Mouse (Mus musculus): ENCODE measurements at regions not wholly inside any gene's neighbourhood (a gene's known extent, or its start where the extent isn't known, plus 50 kb on each side); places are given as distances from the start of the nearest gene placed in this dataset.
A peak's percentile ranks its signal among the peaks of the same experiment; 100 is the strongest.

- DNase-seq (ENCODE audit: low spot score), result no peak
Measured at GRCm38 (mm10) chr4:58728641-58729040, 58.9 kb downstream of the Olfr267 start.

- no peak for DNase-seq (ENCODE audit: low spot score)
Measured at GRCm38 (mm10) chr4:58726424-58726823, 61.1 kb downstream of the Olfr267 start.

GRCm38 (mm10) chr4:58722772-58723171, 64.7 kb downstream of the Olfr267 start:
- peak; percentile 25 for DNase-seq (ENCODE audit: low spot score)

DNA sequence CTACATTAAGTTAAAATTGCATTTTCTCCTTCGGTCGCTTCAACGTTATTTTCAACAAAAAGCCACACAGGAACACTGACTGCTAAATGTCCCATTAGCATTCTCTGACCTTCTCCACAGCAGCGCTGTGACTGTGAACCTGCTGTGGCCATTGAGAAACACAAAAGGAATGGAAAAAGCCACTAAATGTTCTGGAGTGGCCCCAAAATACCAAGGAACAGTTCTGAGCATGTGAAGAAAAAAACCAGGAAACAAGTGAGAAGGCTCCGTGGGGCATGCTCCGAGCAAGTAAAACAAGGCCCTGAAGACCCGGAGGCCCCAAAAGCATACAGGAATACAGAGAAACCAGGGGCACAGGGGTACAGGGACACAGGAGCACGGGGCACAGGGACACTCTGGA, 66.8 kb downstream of the Olfr267 start:
- no peak for DNase-seq (ENCODE audit: low spot score)

- no peak for DNase-seq (ENCODE audit: low spot score)
Measured at GRCm38 (mm10) chr4:58716426-58716825, 71.1 kb downstream of the Olfr267 start.

DNA sequence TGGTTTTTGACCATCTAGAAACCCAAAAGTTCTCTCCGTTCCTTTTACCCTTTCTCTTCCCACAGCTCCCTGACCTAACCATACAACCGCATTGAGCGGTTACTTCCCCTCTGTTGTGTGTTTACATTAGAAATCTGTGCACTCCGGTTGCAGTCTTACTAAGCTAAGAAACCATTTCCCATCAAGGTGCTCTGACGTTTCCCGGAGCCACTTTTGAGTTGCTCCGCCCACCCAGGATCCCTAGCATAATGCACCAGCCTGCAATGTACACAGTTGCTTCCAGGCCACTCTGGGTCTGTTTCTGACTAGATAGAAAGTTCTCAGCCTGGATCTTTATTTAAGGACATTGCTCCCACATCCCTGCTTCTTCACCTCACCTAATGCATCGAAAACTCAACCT, 71.7 kb downstream of the Olfr267 start:
- no peak for DNase-seq (ENCODE audit: low spot score)

- DNase-seq (ENCODE audit: low spot score), result no peak
Measured at GRCm38 (mm10) chr4:58714221-58714620, 73.3 kb downstream of the Olfr267 start.

DNA sequence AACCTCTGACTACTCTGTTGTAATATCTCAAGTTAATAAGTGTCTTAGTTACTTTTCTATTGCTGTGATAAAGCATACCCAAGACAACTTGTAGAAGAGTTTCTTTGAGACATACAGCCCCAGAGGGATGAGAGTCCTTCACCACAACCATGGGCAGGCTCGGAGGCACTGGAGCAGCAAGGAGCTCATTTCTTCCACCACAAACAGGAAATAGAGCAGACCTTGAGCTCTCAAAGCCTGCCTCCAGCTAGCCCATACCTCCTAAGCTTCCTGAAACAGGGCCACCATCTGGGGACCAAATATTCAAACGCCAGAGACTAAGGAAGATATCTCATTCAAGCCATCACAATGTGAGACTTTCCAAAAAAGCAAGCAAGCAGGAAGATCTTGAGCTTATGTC, 74.6 kb downstream of the Olfr267 start:
- no peak for DNase-seq (ENCODE audit: low spot score)

DNA sequence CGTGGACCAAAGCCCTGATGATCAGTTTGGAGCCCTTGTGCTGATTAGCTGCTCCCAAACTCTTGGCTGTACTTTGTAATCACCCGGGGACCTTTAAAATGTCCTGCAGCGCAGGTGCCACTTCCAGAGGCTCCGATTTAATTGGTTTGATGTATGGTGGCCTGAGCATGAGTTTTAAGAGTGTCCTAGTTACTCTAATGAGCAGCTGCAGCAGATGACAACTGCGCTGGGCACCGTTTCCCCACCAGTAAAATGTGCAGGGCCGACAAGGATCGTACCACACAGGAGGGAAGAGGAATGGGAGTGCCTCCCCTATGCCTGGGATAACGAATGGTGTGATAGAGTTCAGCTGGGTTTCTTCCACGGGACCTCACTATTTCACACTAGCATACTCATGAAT, 75.3 kb downstream of the Olfr267 start:
- DNase-seq (ENCODE audit: low spot score), result no peak

DNA sequence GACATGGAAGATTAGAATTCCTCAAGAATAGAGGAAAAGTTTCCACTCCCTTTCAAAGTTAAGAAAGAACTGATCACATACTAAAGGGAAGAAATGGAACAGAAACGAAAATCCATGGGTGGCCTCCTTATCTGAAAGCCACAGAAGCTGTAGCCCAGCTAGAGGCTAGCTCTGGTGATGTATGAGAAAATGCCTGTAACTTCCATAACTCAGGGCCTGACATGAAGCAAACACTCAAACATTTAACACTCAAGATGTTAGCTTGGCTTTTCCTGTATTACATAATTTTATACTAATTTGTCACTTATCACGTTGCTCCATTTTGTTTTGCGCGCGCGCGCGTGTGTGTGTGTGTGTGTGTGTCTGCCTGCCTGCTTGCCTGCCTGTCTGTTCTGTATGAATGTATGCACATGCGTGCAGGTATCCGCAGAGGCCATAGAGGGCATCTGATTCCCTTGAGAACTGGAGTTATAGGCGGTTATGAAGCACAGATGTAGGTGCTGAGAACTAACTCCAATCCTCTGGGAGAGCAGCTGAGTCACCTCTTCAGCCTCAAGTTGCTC, 88.2 kb downstream of the Olfr267 start:
- no peak for DNase-seq (ENCODE audit: low spot score)

- DNase-seq (ENCODE audit: low spot score), result peak; percentile 56
Measured at GRCm38 (mm10) chr4:58698828-58699227, 88.7 kb downstream of the Olfr267 start.

DNA sequence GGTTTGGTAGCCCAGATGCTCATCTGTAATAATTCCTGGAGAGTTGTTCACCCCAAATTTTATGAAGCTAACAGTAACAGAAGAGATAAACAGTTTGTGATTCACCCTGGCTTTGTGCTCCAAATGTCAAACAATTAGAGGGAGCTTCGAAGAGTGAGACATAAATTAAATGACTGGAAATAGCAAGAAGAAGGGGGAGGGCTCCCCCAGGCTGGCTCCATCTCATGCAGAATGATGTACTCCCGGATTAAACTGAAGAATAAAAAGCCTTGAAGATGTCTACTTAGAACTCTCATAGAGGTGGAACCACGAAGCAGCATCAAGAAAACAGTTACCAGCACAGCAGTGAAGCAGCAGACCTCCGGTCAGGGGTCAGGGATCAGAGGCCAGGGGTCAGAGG, 90.8 kb downstream of the Olfr267 start:
- no peak for DNase-seq (ENCODE audit: low spot score)

DNA sequence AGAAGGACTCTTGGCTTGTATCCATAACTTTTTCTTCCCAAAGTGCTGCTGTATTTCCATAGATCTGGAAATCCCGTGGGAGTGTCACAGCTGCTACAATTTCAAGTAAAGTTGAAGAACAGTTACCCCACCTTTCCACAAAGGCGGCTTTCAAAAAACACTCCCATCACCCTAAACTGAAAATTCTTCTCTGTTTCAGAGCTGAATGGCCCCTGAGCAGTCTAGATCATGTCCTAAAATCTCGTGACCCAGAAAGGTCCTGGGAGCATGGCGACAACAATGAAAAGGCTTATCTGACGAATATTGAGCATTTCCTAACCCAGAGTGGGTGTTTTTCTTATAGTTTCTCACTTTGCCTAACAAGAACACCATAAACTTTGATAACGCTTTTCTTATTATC, 92.2 kb downstream of the Olfr267 start:
- no peak for DNase-seq (ENCODE audit: low spot score)

DNA sequence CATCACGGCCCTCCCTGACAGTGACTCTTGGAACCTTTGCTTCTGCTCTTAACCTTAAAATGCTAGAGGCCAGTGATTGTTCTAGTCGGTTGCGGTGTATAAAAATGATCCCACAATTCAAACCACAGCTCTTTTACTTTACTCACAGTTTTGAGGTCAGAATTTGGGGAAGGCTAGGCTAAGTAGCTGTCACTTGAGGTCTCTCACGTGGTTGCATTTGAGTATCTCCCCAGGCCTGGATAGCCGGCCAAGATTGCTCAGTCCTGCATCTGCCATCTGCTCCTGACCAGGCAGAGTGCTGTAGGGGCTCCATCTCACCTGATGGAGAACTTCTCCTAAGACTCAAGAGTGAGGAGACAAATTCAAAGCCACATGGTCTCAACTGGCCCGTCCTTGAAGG, 94.5 kb downstream of the Olfr267 start:
- no peak for DNase-seq (ENCODE audit: low spot score)

- DNase-seq (ENCODE audit: low spot score), result no peak
Measured at GRCm38 (mm10) chr4:58681926-58682325, 105.6 kb downstream of the Olfr267 start.

DNA sequence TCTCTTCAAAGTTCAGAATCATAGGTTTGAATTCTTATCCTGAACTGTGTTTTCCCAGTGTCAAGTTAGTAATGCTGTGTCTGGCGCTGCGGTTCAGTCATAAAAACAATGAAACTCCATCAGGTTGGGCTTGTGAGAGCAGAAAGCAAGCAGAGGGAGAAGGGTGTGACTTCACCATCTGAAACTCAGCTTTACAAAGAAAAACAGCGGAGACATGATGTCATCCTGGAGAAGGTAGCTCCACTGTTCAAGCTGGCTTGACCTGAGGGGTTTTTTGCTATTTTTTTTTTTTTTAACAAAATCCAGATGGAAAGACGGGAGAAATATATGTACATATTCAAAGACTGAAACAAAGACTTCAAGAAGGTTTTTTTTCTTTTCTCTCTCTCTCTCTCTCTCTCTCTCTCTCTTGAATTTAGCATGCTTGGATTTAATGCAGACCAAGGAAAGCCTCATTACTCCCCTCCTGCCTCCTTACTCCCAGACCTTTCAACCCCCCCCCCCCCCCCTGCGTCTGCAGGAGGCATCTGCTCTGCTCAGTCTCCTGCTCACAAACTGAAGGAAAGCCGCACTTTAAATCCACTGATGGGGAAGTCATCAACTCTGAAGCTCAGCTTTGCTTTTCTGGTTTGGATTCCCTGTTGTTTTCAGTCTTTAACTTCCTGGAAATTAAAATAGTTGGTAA, 109.7 kb downstream of the Olfr267 start:
- no peak for DNase-seq (ENCODE audit: low spot score)

DNA sequence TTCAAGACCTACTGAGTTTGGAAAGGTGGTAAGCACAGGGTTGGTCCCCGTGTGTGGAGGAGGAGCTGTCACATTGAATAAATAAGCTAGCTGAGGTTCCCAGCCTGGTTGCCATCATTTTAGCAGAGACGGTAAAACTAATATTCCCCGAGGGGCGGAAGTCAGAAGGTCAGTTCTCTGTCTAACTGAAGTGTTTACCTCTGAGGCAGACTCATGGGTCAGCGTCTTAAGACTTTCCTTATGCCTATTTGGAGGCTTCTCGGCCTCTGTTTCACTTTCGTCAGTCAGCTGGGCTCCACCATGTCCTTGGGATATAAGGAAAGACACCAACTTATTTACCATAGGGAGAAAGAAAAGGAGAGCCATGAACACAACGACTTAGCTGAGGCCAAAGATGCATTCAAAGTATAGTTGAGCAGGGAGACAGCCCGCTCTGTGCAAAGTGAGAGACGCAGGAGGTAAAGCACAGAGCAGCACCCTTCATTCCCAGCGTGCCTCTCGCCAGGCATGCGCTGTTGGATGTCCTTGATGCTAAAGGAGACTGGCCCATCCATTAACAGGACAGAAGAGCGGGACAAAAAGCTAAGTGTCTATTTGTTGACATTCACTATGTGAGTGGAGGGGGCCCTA, 116.0 kb downstream of the Olfr267 start:
- DNase-seq (ENCODE audit: low spot score), result no peak

- DNase-seq (ENCODE audit: low spot score), result no peak
Measured at GRCm38 (mm10) chr4:58670906-58671250, 116.6 kb downstream of the Olfr267 start.

- no peak for DNase-seq (ENCODE audit: low spot score)
Measured at GRCm38 (mm10) chr4:58670107-58670905, 116.6 kb upstream of the Lpar1 start.

GRCm38 (mm10) chr4:58668368-58669153, 114.9 kb upstream of the Lpar1 start:
- no peak for DNase-seq (ENCODE audit: low spot score)

- DNase-seq (ENCODE audit: low spot score), result no peak
Measured at GRCm38 (mm10) chr4:58663628-58664205, 110.0 kb upstream of the Lpar1 start.

DNA sequence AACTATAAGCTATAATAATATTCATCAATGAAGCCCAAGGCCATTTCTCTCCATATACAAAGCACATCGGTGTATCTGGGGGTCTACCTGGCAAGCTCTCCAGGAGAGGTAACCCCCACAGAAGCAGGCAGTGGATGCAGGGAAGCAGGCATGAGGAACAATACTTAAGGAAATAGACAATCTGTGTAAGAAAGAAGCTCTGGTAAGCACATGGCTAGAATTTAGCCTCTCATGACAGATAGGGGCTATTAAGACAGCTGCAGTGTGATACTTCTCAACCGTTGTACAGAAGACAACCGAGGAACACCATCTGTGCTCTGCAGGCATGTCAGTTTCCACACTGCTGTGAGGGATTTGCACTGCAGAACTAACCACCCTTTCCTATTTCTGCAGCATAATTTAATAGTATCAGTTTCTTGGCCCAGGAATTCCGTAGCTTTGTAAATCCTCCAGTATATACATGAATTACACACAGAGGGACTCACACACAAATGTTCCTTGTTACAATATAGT, 108.1 kb upstream of the Lpar1 start:
- DNase-seq (ENCODE audit: low spot score), result no peak
